Mouse (Mus musculus) liver, embryonic 14.5 days (tissue): ENCODE results near the gene Cav1. TPM values are rescaled to one million over a fixed set of nuclear protein-coding genes. Genes with fewer than 3 reads are reported as not detected.

Experiments
- ATAC-seq: fragments of 200-750 bp; cut with Nextera tagmentation; 2 replicates; pipeline ENCODE4 v1.8.0; 2017; ENCODE audit warnings: moderate number of reproducible peaks, mild to moderate bottlenecking, moderate library complexity; ENCODE audit not compliant: insufficient read depth
- DNase-seq, 3 experiments: peaks; one replicate each; pipeline ENCODE4 v3.0.0-alpha.2; 2012 to 2013; ENCODE audit warnings: low read depth in 3 of 3, low spot score in 3 of 3
- H3K27ac ChIP-seq: fragments of 300-500 bp; sonication (generic); 2 replicates; pipeline ENCODE4 v1.5.1; 2014; ENCODE audit warnings: moderate library complexity, mild to moderate bottlenecking, control low read depth, inconsistent platforms
- H3K27me3 ChIP-seq: fragments of 300-500 bp; sonication (generic); 2 replicates; pipeline ENCODE4 v1.6.1; 2014; ENCODE audit warnings: mild to moderate bottlenecking, low read length, moderate library complexity; ENCODE audit not compliant: control insufficient read depth, insufficient read depth
- H3K36me3 ChIP-seq: fragments of 300-500 bp; sonication (generic); replicated peaks from 2 replicates; pipeline ENCODE4 v1.6.1; 2014; ENCODE audit warnings: low read depth; ENCODE audit not compliant: control insufficient read depth, insufficient read depth
- H3K4me1 ChIP-seq, 2 experiments: fragments of 200-500 bp in 1 of 2; fragments of 300-500 bp in 1 of 2; sonication (generic) in 1 of 2; replicated peaks; 2 replicates each; pipeline ENCODE4 v1.6.1; 2012 to 2014; ENCODE audit warnings: antibody characterized with exemption in 1 of 2, inconsistent platforms in 1 of 2, low read length in 1 of 2; ENCODE audit not compliant: control insufficient read depth in 2 of 2, insufficient read depth in 2 of 2
- H3K4me2 ChIP-seq: fragments of 300-500 bp; sonication (generic); 2 replicates; pipeline ENCODE4 v1.6.1; 2014; ENCODE audit warnings: low read depth, mild to moderate bottlenecking, control low read depth, moderate library complexity
- H3K4me3 ChIP-seq, 2 experiments: fragments of 200-500 bp in 1 of 2; fragments of 300-500 bp in 1 of 2; sonication (generic) in 1 of 2; 2 replicates each; pipeline ENCODE4 v1.5.1; 2012 to 2014; ENCODE audit warnings: low read depth in 2 of 2, low read length in 2 of 2, mild to moderate bottlenecking in 2 of 2, control low read depth in 1 of 2, inconsistent platforms in 1 of 2, moderate library complexity in 1 of 2; ENCODE audit not compliant: insufficient read depth in 1 of 2
- H3K9ac ChIP-seq: fragments of 300-500 bp; sonication (generic); replicated peaks from 2 replicates; pipeline ENCODE4 v1.6.1; 2014; ENCODE audit warnings: mild to moderate bottlenecking, control low read depth, moderate library complexity
- H3K9me3 ChIP-seq: fragments of 300-500 bp; sonication (generic); 2 replicates; pipeline ENCODE4 v1.6.1; 2016; ENCODE audit warnings: low read length, mixed read lengths; ENCODE audit not compliant: control insufficient read depth
- CTCF ChIP-seq: IDR thresholded peaks from 2 replicates; pipeline ENCODE4 v1.5.1; 2016; ENCODE audit warnings: antibody characterized with exemption, low read depth, control low read depth
- EP300 ChIP-seq: IDR thresholded peaks from 2 replicates; pipeline ENCODE4 v1.6.1; 2016; ENCODE audit warnings: antibody characterized with exemption, low read depth
- WGBS: fragments of 180-500 bp; shearing (Covaris S2); extraction: QIAGEN DNeasy Blood & Tissue Kit; methylation state at CpG from one replicate; pipeline ENCODE4 v1.1.7; 2014; ENCODE audit not compliant: insufficient replicate concordance; 5-methylcytosine and 5-hydroxymethylcytosine counted together
- polyA plus RNA-seq, 2 experiments: library from polyadenylated mRNA; depleted of rRNA in 1 of 2; stranded (reverse) in 1 of 2; unstranded in 1 of 2; fragments of >200 nt; fragmentation: Nextera tagmentation in 1 of 2; extraction: Ambion mirVana in 1 of 2; gene quantifications; 2 replicates each; pipeline versions ENCODE4 v1.2.1 to v1.2.3; 2012 to 2014

The Cav1 gene
- polyA plus RNA-seq, 2 experiments, result 1.8 to 3.5 TPM

DNA sequence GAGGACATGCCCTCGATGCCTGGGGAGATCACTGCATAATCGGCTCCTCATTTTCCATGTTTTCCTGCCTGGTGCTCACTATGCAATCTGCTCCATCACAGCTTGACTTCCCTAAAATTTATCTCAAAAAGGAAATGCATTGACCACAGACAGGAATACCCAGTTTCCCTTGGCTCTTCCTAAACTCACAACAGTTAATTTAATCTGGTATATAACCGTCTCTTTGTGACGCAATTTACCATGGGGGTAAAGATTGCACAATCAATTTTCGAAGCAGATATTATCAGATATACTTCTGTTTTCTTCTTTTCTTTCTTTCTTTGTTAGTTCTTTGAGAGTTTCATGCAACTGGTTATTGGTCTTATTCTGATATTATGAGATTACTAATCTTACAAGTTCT is 79.4 kb downstream of the Cav1 start:
- TF ChIP-seq CTCF, result no peak
- no peak for TF ChIP-seq EP300

DNA sequence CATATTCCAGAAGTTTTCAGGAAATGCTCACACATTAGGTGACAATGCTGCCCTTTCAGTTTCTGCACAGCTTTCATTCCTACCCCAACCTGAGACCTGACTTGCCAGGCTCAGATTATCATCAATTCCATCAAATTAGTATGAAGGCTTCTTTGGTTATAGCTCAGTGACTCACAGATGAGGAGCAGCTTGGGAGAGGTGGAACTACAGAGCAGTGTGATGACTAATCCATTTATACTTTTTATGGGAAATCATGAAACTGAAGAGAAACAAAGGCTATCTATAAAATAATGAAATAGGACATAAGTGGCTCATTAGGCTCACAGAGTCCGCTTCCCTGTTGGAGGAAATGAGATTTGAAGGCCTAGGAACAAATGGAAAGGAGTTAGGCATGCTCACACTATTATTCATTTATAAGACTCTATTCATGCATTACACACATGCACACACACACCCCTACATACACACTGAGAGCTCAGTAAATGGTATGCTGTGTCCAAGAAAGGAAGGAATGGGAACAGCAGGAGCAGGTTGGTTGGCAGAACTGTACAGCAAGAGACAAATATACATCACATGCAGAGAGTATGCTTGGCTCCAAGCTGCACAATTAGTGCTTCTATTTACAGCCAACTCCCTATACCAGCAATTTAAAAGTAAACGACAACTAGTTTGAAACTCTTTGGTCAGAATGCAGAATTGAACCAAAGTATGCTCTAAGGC is 82.0 kb downstream of the Cav1 start:
- no peak for TF ChIP-seq EP300
- TF ChIP-seq CTCF, result no peak
- Histone ChIP-seq H3K4me2 (no peak overlapping the region), H3K9ac (no peak overlapping the region), H3K4me3 (no peak overlapping the region), H3K27ac (no peak overlapping the region), H3K9me3 (no peaks in the 10 kb centered on the region), H3K27me3 (no peaks in the 10 kb centered on the region), H3K36me3 (no peaks in the 10 kb centered on the region), H3K4me1 (0 out of 4 replicates have a peak, but pooled peaks cover 0 to 3% of the 10 kb centered on the region in 2 experiments)
- ATAC-seq (no peak), DNase-seq (no peak)
- WGBS, result 70% methylated on average over 2 of the region's 2 CpGs

More for the DNA sequence above, 79.4 kb downstream of the Cav1 start:
- no peak overlapping the region for H3K4me2 ChIP-seq
- 0 out of 4 replicates have a peak, but pooled peaks cover 0 to 3% of the 10 kb centered on the region in 2 experiments for H3K4me1 ChIP-seq
- H3K9me3 ChIP-seq, result no peaks in the 10 kb centered on the region
- DNase-seq (no peak), ATAC-seq (no peak)
- WGBS, result 10% methylated on average over 5 of the region's 5 CpGs
- no peak overlapping the region for H3K27ac ChIP-seq
- no peaks in the 10 kb centered on the region for H3K27me3 ChIP-seq
- H3K9ac ChIP-seq, result no peak overlapping the region
- no peak overlapping the region for H3K4me3 ChIP-seq
- no peaks in the 10 kb centered on the region for H3K36me3 ChIP-seq

Other genes with a start within 250 kb of the Cav1 start
- 2.2 and 2.6 TPM in 2 replicates for gene Tes, start 241.2 kb upstream of the Cav1 start, polyA plus RNA-seq (2012; rRNA removed)
- gene Tes, start 241.2 kb upstream of the Cav1 start, polyA plus RNA-seq (2014; fragmentation: Nextera tagmentation; extraction: Ambion mirVana), result 3.7 and 4.5 TPM in 2 replicates
- 0.61 and 0.87 TPM in 2 replicates for gene Cav2, start 25.1 kb upstream of the Cav1 start, polyA plus RNA-seq (2012; rRNA removed)
- gene Cav2, start 25.1 kb upstream of the Cav1 start, polyA plus RNA-seq (2014; fragmentation: Nextera tagmentation; extraction: Ambion mirVana), result 2.2 and 2.6 TPM in 2 replicates
- 2.5 and 3.1 TPM in 2 replicates for gene Met, start 157.5 kb downstream of the Cav1 start, polyA plus RNA-seq (2012; rRNA removed)
- 5.5 and 6.5 TPM in 2 replicates for gene Met, start 157.5 kb downstream of the Cav1 start, polyA plus RNA-seq (2014; fragmentation: Nextera tagmentation; extraction: Ambion mirVana)